ENCODE assay signal across 9 mouse cellular contexts in genomic region chr2:18799265-18799965, GRCm38 (mm10).
DNase-seq lines count a peak whose midpoint lies in the region; ATAC-seq and TF ChIP-seq lines count a peak whose summit lies in the region.
"Had no signal": no experiment of that assay in that cellular context is flagged by ENCODE, and none has a peak within 500 bp of the region (broad histone marks: within the 10 kb centered on the region; RNA-seq: fewer than 3 reads in every experiment).

No protein-coding gene starts in this region.

- peak overlapping the region; percentile 75 for H3K4me2 ChIP-seq in hindbrain, embryonic 14.5 days (replicated peaks)
- peak overlapping the region; percentile 67 for H3K4me2 ChIP-seq in midbrain, embryonic 14.5 days (ENCODE audit: low read length)

- H3K4me3 ChIP-seq in kidney, adult 2 months (ENCODE audit: insufficient read depth, low read depth, low read length): peak overlapping the region; percentile 24; the same call in 1 of the 2 replicates
- peak overlapping the region; percentile 58 for H3K4me3 ChIP-seq in embryonic facial prominence, embryonic 10.5 days
- peak overlapping the region; percentile 40 for H3K4me3 ChIP-seq in hindbrain, embryonic 14.5 days (replicated peaks; ENCODE audit: low read length)
- peak overlapping the region; percentile 34 for H3K4me3 ChIP-seq in midbrain, embryonic 14.5 days (replicated peaks; ENCODE audit: low read depth, low read length)

- no peak overlapping the region for H3K27ac ChIP-seq in kidney, adult 2 months (ENCODE audit: insufficient read depth, low read depth, low read length)
- H3K27ac ChIP-seq in embryonic facial prominence, embryonic 10.5 days (replicated peaks): peak overlapping the region; percentile 57; the same call in 1 of the 2 replicates
- H3K27ac ChIP-seq in hindbrain, embryonic 14.5 days: peak overlapping the region; percentile 89
- H3K27ac ChIP-seq in midbrain, embryonic 14.5 days (replicated peaks; ENCODE audit: low read depth, low read length): peak overlapping the region; percentile 81

- H3K9ac ChIP-seq in hindbrain, embryonic 14.5 days: peak overlapping the region; percentile 65
- peak overlapping the region; percentile 51 for H3K9ac ChIP-seq in midbrain, embryonic 14.5 days (replicated peaks; ENCODE audit: low read length)

- TF ChIP-seq POLR2A in kidney, adult 2 months (IDR thresholded peaks at IDR 0.05; ENCODE audit: low read depth, low read length): no peak

- peaks cover 3% of the 10 kb centered on the region; the same call in 1 of the 2 replicates for H3K4me1 ChIP-seq in kidney, adult 2 months (ENCODE audit: control insufficient read depth, insufficient read depth, low read length)
- H3K4me1 ChIP-seq in embryonic facial prominence, embryonic 10.5 days: peaks cover 27% of the 10 kb centered on the region
- peaks cover 27% of the 10 kb centered on the region for H3K4me1 ChIP-seq in hindbrain, embryonic 14.5 days (replicated peaks; ENCODE audit: control insufficient read depth, insufficient read depth, low read length)
- peaks cover 45% of the 10 kb centered on the region for H3K4me1 ChIP-seq in midbrain, embryonic 14.5 days (ENCODE audit: control insufficient read depth, insufficient read depth, low read length)

- DNase-seq in kidney, adult 2 months: no peak
- DNase-seq in kidney, adult 18-20 months: no peak
- DNase-seq in embryonic facial prominence, embryonic 10.5 days (ENCODE audit: low spot score): no peak
- peak; percentile 64 for DNase-seq in hindbrain, embryonic 14.5 days (ENCODE audit: low spot score)
- peak; percentile 69 for DNase-seq in midbrain, embryonic 14.5 days
- DNase-seq in cerebellum, adult 18-20 months: no peak
- DNase-seq in left cerebral cortex, postnatal 10 days (ENCODE audit: extremely low spot score in 1 of 2, low spot score in 2 of 2): no peak
- no peak for DNase-seq in spleen, adult 18-20 months

- 17% methylated on average over 17 of the region's 17 CpGs for WGBS in kidney, adult 2 months
- WGBS in embryonic facial prominence, embryonic 10.5 days: 12% methylated on average over 17 of the region's 17 CpGs
- 8% methylated on average over 17 of the region's 17 CpGs for WGBS in hindbrain, embryonic 14.5 days
- 9% methylated on average over 17 of the region's 17 CpGs for WGBS in midbrain, embryonic 14.5 days

- H3K27me3 ChIP-seq in kidney, adult 2 months (replicated peaks; ENCODE audit: control insufficient read depth, insufficient read depth, low read length): peaks cover 7% of the 10 kb centered on the region
- peaks cover 95% of the 10 kb centered on the region for H3K27me3 ChIP-seq in embryonic facial prominence, embryonic 10.5 days (replicated peaks; ENCODE audit: low read depth, poor library complexity, severe bottlenecking)
- no peaks in the 10 kb centered on the region for H3K27me3 ChIP-seq in hindbrain, embryonic 14.5 days (ENCODE audit: control insufficient read depth, insufficient read depth, low read length)
- H3K27me3 ChIP-seq in midbrain, embryonic 14.5 days (ENCODE audit: control insufficient read depth, insufficient read depth, low read length): no peaks in the 10 kb centered on the region; the same call in 1 of the 2 replicates

- no peaks in the 10 kb centered on the region for H3K9me3 ChIP-seq in embryonic facial prominence, embryonic 10.5 days
- no peaks in the 10 kb centered on the region for H3K9me3 ChIP-seq in hindbrain, embryonic 14.5 days (ENCODE audit: control insufficient read depth, low read length)
- no peaks in the 10 kb centered on the region for H3K9me3 ChIP-seq in midbrain, embryonic 14.5 days (ENCODE audit: control insufficient read depth, low read length)

- intact Hi-C loops in left cerebral cortex, postnatal 10 days (cut with DNase I): no loop called here

- TF ChIP-seq CTCF in kidney, adult 2 months (conservative IDR thresholded peaks at IDR 0.05; ENCODE audit: insufficient read depth, insufficient read length, low read depth, low read length): no peak

- H3K36me3 ChIP-seq in kidney, adult 2 months (ENCODE audit: control insufficient read depth, insufficient read depth, low read length): no peaks in the 10 kb centered on the region
- no peaks in the 10 kb centered on the region for H3K36me3 ChIP-seq in embryonic facial prominence, embryonic 10.5 days (replicated peaks)
- no peaks in the 10 kb centered on the region for H3K36me3 ChIP-seq in hindbrain, embryonic 14.5 days (replicated peaks; ENCODE audit: control insufficient read depth, insufficient read depth)
- no peaks in the 10 kb centered on the region for H3K36me3 ChIP-seq in midbrain, embryonic 14.5 days (ENCODE audit: control insufficient read depth, insufficient read depth, low read length)

- ATAC-seq in hindbrain, embryonic 14.5 days (ENCODE audit: low FRiP score): peak; percentile 52
- peak; percentile 34 for ATAC-seq in midbrain, embryonic 14.5 days (ENCODE audit: low FRiP score, low TSS enrichment)
- ATAC-seq: Patski had no signal

Comparison
In these comparisons a context has a peak if more than half of its experiments do, and no peak if none do; other contexts are left out.
1. DNase-seq: peak in hindbrain, embryonic 14.5 days (single experiment) and midbrain, embryonic 14.5 days (single experiment); none in kidney, adult 2 months (single experiment), kidney, adult 18-20 months (single experiment), embryonic facial prominence, embryonic 10.5 days (single experiment), cerebellum, adult 18-20 months (0 of 2), left cerebral cortex, postnatal 10 days (0 of 2) and spleen, adult 18-20 months (0 of 2).
2. Peak in every context shown above with its lines, with median percentiles within 50 percentile points of each other: H3K4me3 ChIP-seq.